Comparison of ENCODE assay signal across 8 mouse cellular contexts in the genomic region with DNA sequence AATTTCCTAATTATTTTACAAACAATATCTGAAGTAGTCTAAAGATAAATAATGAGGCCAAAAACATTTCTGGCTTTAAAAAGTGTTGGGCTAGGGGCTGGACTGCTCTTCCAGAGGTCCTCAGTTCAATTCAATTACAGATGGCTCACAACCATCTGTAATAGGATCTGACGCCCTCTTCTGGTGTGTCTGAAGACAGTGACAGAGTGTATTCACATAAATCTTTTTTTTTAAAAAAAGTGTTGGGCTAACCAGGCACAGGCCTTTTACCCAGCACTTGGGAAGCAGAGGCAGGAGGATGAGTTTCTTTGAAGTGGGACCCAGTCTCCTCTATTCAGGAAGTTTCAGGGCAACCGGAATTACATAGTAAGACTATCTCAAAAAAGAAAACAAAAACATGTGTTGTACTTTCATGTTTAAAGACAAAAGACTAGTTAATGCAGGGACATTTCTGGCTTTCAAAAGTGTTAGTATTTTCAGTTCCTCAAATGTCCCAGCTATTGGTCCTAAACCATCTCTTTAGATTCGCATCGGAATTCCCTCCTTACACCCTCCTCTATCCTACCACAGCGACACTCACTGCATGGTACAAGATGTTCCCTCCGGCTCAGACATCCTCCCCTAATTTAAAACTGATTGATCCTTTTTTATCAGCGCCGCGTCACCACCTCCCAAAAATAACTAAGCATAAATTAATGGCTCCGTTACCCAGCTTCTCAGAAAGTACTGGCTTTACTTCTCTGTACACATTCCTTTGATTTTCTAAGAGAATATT. TPM values are rescaled to one million over a fixed set of nuclear protein-coding genes. Genes with fewer than 3 reads are reported as not detected.
A peak's percentile ranks its signal among the peaks of the same experiment; 100 is the strongest.
DNase-seq lines count a peak whose midpoint lies in the region; ATAC-seq and TF ChIP-seq lines count a peak whose summit lies in the region.

No protein-coding gene starts in this region.

- H3K4me2 ChIP-seq in forebrain, embryonic 16.5 days (ENCODE audit: low read length), result peak overlapping the region; percentile 75
- H3K4me2 ChIP-seq in midbrain, embryonic 15.5 days, result peak overlapping the region; percentile 61

- peak; percentile 42 for TF ChIP-seq CTCF in layer of hippocampus, adult 2 months (conservative IDR thresholded peaks at IDR 0.05)

- H3K27me3 ChIP-seq in forebrain, embryonic 16.5 days (replicated peaks; ENCODE audit: control insufficient read depth, insufficient read depth, low read length), result no peaks in the 10 kb centered on the region
- no peaks in the 10 kb centered on the region for H3K27me3 ChIP-seq in midbrain, embryonic 15.5 days (replicated peaks)

- H3K9ac ChIP-seq in forebrain, embryonic 16.5 days (replicated peaks; ENCODE audit: low read depth, low read length), result peak overlapping the region; percentile 94
- H3K9ac ChIP-seq in midbrain, embryonic 15.5 days, result peak overlapping the region; percentile 96

- peak; percentile 8 to 22 for DNase-seq in frontal cortex, postnatal 36 days (ENCODE audit: low spot score in 2 of 2)
- DNase-seq in frontal cortex, postnatal 14 days (ENCODE audit: low spot score in 2 of 2), result no peak
- DNase-seq in thymus, postnatal 0 days (ENCODE audit: low spot score), result peak; percentile 18
- DNase-seq in thymus, postnatal 4 days, result no peak
- peak; percentile 9 to 23 for DNase-seq in layer of hippocampus, adult 2 months (ENCODE audit: low spot score in 2 of 2)
- DNase-seq in cerebellum, postnatal 36 days, result no peak

- H3K4me1 ChIP-seq in forebrain, embryonic 16.5 days (replicated peaks; ENCODE audit: control insufficient read depth, insufficient read depth, low read length), result peaks cover 12% of the 10 kb centered on the region
- H3K4me1 ChIP-seq in midbrain, embryonic 15.5 days, result peaks cover 17% of the 10 kb centered on the region

- H3K36me3 ChIP-seq in forebrain, embryonic 16.5 days (ENCODE audit: control insufficient read depth, insufficient read depth), result no peaks in the 10 kb centered on the region
- H3K36me3 ChIP-seq in midbrain, embryonic 15.5 days (replicated peaks), result no peaks in the 10 kb centered on the region

- H3K4me3 ChIP-seq in forebrain, embryonic 16.5 days (replicated peaks; ENCODE audit: low read length), result peak overlapping the region; percentile 94
- peak overlapping the region; percentile 96 for H3K4me3 ChIP-seq in layer of hippocampus, adult 2 months
- H3K4me3 ChIP-seq in midbrain, embryonic 15.5 days, result peak overlapping the region; percentile 70

- no peaks in the 10 kb centered on the region for H3K9me3 ChIP-seq in forebrain, embryonic 16.5 days (ENCODE audit: control insufficient read depth, low read length)
- no peaks in the 10 kb centered on the region for H3K9me3 ChIP-seq in midbrain, embryonic 15.5 days

- 14% methylated on average over 10 of the region's 10 CpGs for WGBS in forebrain, embryonic 16.5 days
- 17% methylated on average over 10 of the region's 10 CpGs for WGBS in midbrain, embryonic 15.5 days

- peak overlapping the region; percentile 94 for H3K27ac ChIP-seq in forebrain, embryonic 16.5 days (ENCODE audit: low read length)
- H3K27ac ChIP-seq in layer of hippocampus, adult 2 months, result peak overlapping the region; percentile 100
- no peak overlapping the region for H3K27ac ChIP-seq in midbrain, embryonic 15.5 days

- ATAC-seq in forebrain, embryonic 16.5 days, result no peak
- no peak for ATAC-seq in midbrain, embryonic 15.5 days (replicated peaks)

RNA-seq across cellular contexts. Expression of gene Sf3b1, which starts 1.4 kb away (rescaled TPM):
- polyA plus RNA-seq in thymus, postnatal 0 days (2015; fragmentation: Nextera tagmentation; extraction: Ambion mirVana), result 390 and 430 TPM in 2 replicates
- 379 and 442 TPM in 2 replicates for polyA plus RNA-seq in forebrain, embryonic 16.5 days (2015; fragmentation: Nextera tagmentation; extraction: Ambion mirVana)
- total RNA-seq in layer of hippocampus, adult 2 months (2021), result 100 to 1,000 TPM; 170 to 175 TPM
- 287 and 305 TPM in 2 replicates for polyA plus RNA-seq in midbrain, embryonic 15.5 days (2015; fragmentation: Nextera tagmentation; extraction: Ambion mirVana)

RNA-seq across cellular contexts. Expression of gene Coq10b, which starts 26.7 kb away (rescaled TPM):
- polyA plus RNA-seq in thymus, postnatal 0 days (2015; fragmentation: Nextera tagmentation; extraction: Ambion mirVana), result 18.6 and 19.9 TPM in 2 replicates
- polyA plus RNA-seq in forebrain, embryonic 16.5 days (2015; fragmentation: Nextera tagmentation; extraction: Ambion mirVana), result 34.4 and 35.5 TPM in 2 replicates
- total RNA-seq in layer of hippocampus, adult 2 months (2021), result 10 to 100 TPM; 15.2 to 16.8 TPM
- polyA plus RNA-seq in midbrain, embryonic 15.5 days (2015; fragmentation: Nextera tagmentation; extraction: Ambion mirVana), result 29.2 and 33.3 TPM in 2 replicates

Comparison
In these comparisons a context has a peak if more than half of its experiments do, and no peak if none do; other contexts are left out.
1. DNase-seq: peak in frontal cortex, postnatal 36 days (2 of 2), thymus, postnatal 0 days (single experiment) and layer of hippocampus, adult 2 months (2 of 2); none in frontal cortex, postnatal 14 days (0 of 2), thymus, postnatal 4 days (single experiment) and cerebellum, postnatal 36 days (0 of 2).
2. Peak in every context shown above with its lines, with median percentiles within 50 percentile points of each other: H3K4me3 ChIP-seq.